Mouse (Mus musculus) liver, adult 2 months (tissue): ENCODE measurements at regions not wholly inside any gene's neighbourhood (a gene's known extent, or its start where the extent isn't known, plus 50 kb on each side); places are given as distances from the start of the nearest gene placed in this dataset.

ENCODE experiments used
- DNase-seq: peaks from one replicate; pipeline ENCODE4 v3.0.0-alpha.2; 2011; ENCODE audit warnings: low read depth, low spot score; ENCODE audit errors: extremely low read depth
- H3K27ac ChIP-seq: fragments of 200-500 bp; replicated peaks from 2 replicates; pipeline ENCODE4 v1.5.1; 2012; ENCODE audit warnings: low read depth, mild to moderate bottlenecking, control low read depth, inconsistent platforms, low read length; ENCODE audit not compliant: insufficient read depth
- H3K27me3 ChIP-seq: fragments of 200-500 bp; 2 replicates; pipeline ENCODE4 v1.6.1; 2012; ENCODE audit warnings: mild to moderate bottlenecking, moderate library complexity, low read length, inconsistent platforms; ENCODE audit not compliant: control insufficient read depth, insufficient read depth
- H3K36me3 ChIP-seq: fragments of 200-500 bp; 2 replicates; pipeline ENCODE4 v1.6.1; 2012; ENCODE audit warnings: low read length, inconsistent platforms; ENCODE audit not compliant: control insufficient read depth, insufficient read depth
- H3K4me1 ChIP-seq: fragments of 200-500 bp; 2 replicates; pipeline ENCODE4 v1.6.1; 2011; ENCODE audit warnings: low read length; ENCODE audit not compliant: control insufficient read depth, insufficient read depth
- H3K4me3 ChIP-seq: fragments of 200-500 bp; 2 replicates; pipeline ENCODE4 v1.5.1; 2011; ENCODE audit warnings: low read depth, mild to moderate bottlenecking, control low read depth, low read length, moderate library complexity; ENCODE audit not compliant: insufficient read depth
- H3K79me2 ChIP-seq: fragments of 200-500 bp; 2 replicates; pipeline ENCODE4 v1.6.1; 2012; ENCODE audit warnings: inconsistent platforms, mild to moderate bottlenecking, low read length, moderate library complexity; ENCODE audit not compliant: control insufficient read depth, insufficient read depth
- H3K9ac ChIP-seq: fragments of 200-500 bp; 2 replicates; pipeline ENCODE4 v1.6.1; 2012; ENCODE audit warnings: low read depth, mild to moderate bottlenecking, control low read depth, inconsistent platforms, low read length
- CTCF ChIP-seq: fragments of 200-500 bp; IDR thresholded peaks from 2 replicates; pipeline ENCODE4 v1.5.1; 2011; ENCODE audit warnings: low read depth, low read length, control low read depth
- POLR2A ChIP-seq: fragments of 200-500 bp; IDR thresholded peaks from 2 replicates; pipeline ENCODE4 v1.6.1; 2011; ENCODE audit warnings: low read length, control low read depth; ENCODE audit not compliant: insufficient read depth; ENCODE audit errors: extremely low read depth
- WGBS: fragments of 180-500 bp; shearing (Covaris S2); methylation state at CpG from one replicate; pipeline ENCODE4 v1.1.7; 2018; 5-methylcytosine and 5-hydroxymethylcytosine counted together

DNA sequence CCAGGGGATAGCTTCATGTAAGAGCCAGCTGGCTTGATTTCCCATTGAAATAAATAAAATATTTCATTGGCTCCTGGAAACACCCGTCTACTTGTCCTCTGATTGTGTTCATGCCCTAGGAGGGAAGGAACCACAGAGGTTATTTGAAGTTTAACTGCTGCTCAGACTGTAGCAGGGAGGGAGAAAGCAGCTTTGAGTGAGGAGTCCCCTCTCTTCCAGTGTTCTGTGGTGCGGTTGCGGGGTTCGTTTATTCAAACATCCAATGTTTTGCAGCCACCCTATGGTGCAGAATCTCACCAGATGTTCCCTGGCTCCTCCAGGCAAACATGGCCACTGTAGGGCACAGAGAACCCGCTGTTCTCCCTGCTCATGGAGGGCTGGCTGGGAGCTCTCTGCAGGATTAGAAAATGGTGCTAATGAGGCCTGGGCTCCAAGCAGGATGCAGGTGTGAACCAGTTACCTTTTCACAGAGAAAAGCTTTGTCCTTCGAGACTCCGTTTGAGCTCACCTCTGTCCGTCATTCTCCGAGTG lies 390.7 kb downstream of the Gpat3 start:
- TF ChIP-seq POLR2A (no peak), CTCF (no peak)
- Histone ChIP-seq H3K4me1 (no peaks in the 10 kb centered on the region), H3K9ac (no peak overlapping the region), H3K4me3 (no peak overlapping the region), H3K27me3 (0 out of 2 replicates have a peak, but pooled peaks cover 3% of the 10 kb centered on the region), H3K27ac (no peak overlapping the region), H3K36me3 (no peaks in the 10 kb centered on the region), H3K79me2 (no peaks in the 10 kb centered on the region)
- WGBS, result 74% methylated on average over 9 of the region's 9 CpGs
- DNase-seq, result no peak

DNA sequence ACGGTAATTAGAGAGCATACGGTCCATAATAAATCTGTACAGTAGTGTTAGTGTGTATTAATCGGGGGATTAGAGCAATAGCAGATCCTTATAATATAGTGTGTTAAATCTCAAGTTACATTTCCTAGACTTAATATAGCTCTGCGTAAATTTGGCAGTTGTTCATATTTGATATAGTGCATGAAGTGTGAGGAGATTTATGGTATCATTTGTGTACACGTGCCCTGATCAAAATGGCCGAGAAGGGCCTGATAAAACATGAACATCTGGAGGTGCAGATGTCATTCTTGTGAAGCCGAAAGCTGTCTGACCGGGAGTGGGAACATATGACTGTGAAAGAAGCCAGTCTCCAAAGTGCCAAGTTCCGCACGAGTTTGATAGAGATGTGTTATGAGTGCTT lies 376.9 kb downstream of the Gpat3 start:
- H3K4me1 ChIP-seq, result no peaks in the 10 kb centered on the region
- no peaks in the 10 kb centered on the region for H3K27me3 ChIP-seq
- no peaks in the 10 kb centered on the region for H3K79me2 ChIP-seq
- H3K27ac ChIP-seq, result no peak overlapping the region
- H3K4me3 ChIP-seq, result no peak overlapping the region
- 87% methylated on average over 10 of the region's 10 CpGs for WGBS
- TF ChIP-seq CTCF (no peak), POLR2A (no peak)
- no peak for DNase-seq
- no peaks in the 10 kb centered on the region for H3K36me3 ChIP-seq
- no peak overlapping the region for H3K9ac ChIP-seq

- Histone ChIP-seq H3K27ac (no peak overlapping the region), H3K79me2 (no peaks in the 10 kb centered on the region), H3K9ac (no peak overlapping the region), H3K36me3 (no peaks in the 10 kb centered on the region), H3K4me1 (no peaks in the 10 kb centered on the region), H3K4me3 (no peak overlapping the region), H3K27me3 (no peaks in the 10 kb centered on the region)
- 89% methylated on average over 3 of the region's 3 CpGs for WGBS
- DNase-seq, result no peak
- TF ChIP-seq CTCF (no peak), POLR2A (no peak)
These were observed 372.6 kb downstream of the Gpat3 start for GRCm38 (mm10) chr5:101218082-101218481.

DNA sequence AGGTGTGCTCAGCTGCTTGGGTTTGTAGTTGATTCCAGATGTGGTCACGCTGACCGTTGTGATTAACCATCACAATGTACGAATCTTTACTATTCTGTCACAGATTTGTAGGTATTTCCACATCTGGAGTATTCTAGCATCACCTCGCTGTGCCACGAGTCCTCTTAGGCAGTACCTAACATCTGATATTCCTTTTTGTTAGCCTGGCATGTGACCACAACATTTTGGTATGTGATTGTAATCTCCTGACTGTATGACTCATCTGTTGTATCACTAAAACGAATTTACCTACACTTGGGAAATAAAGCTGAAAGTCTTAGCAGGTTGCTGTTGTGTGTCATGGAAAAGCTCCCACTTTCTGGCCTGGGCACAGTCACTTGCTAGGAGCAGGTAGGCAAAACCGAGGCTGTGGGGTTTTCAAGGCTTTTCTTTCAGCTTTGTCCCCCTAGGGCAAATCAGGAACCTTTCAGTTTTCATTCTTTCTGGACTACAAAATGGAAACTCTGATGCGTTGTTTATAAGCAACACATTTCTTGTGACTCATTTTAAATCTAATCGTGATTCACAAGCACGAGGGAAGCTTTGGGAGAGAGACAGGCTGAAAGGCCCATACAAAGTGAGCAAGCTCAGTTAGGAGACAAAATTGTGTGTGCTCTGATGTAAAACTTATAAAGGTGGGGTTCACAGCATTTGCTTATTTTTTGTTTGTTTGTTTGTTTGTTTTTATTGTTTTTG lies 371.5 kb downstream of the Gpat3 start:
- H3K27ac ChIP-seq, result no peak overlapping the region
- TF ChIP-seq CTCF (no peak), POLR2A (no peak)
- no peak overlapping the region for H3K4me3 ChIP-seq
- DNase-seq, result no peak
- no peaks in the 10 kb centered on the region for H3K36me3 ChIP-seq
- H3K9ac ChIP-seq, result no peak overlapping the region
- 78% methylated on average over 10 of the region's 10 CpGs for WGBS
- H3K4me1 ChIP-seq, result no peaks in the 10 kb centered on the region
- no peaks in the 10 kb centered on the region for H3K27me3 ChIP-seq
- no peaks in the 10 kb centered on the region for H3K79me2 ChIP-seq

- Histone ChIP-seq H3K27ac (no peak overlapping the region), H3K9ac (no peak overlapping the region), H3K79me2 (no peaks in the 10 kb centered on the region), H3K36me3 (no peaks in the 10 kb centered on the region), H3K4me3 (no peak overlapping the region), H3K4me1 (peaks cover 4% of the 10 kb centered on the region; the same call in 1 of the 2 replicates), H3K27me3 (no peaks in the 10 kb centered on the region)
- 95% methylated on average over 4 of the region's 4 CpGs for WGBS
- DNase-seq, result no peak
- TF ChIP-seq POLR2A, result no peak
These were observed 366.5 kb downstream of the Gpat3 start for GRCm38 (mm10) chr5:101211974-101212373.

DNA sequence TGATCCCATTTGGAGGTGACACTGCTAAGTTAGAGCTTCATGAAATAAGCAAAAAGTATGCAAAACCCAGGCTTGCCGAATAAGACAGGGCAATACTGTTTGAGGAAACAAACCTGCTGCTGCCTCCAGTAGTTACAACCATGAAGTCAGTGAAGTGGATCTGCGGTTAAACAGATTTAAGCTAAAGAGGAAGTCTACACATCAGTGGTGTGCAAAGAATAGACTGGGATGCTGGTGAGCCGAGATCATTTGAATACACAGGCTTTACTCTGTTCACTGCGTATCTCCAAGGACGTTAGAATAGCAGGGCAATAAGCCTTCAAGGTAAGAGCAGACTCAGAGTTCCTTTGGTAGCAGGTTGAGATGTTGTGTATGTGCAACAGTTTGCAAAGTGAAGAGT lies 362.6 kb downstream of the Gpat3 start:
- peaks cover 4% of the 10 kb centered on the region; the same call in 1 of the 2 replicates for H3K4me1 ChIP-seq
- 87% methylated on average over 5 of the region's 5 CpGs for WGBS
- TF ChIP-seq POLR2A (no peak), CTCF (no peak)
- H3K4me3 ChIP-seq, result no peak overlapping the region
- no peak for DNase-seq
- no peaks in the 10 kb centered on the region for H3K79me2 ChIP-seq
- H3K36me3 ChIP-seq, result no peaks in the 10 kb centered on the region
- H3K27me3 ChIP-seq, result no peaks in the 10 kb centered on the region
- H3K27ac ChIP-seq, result no peak overlapping the region
- no peak overlapping the region for H3K9ac ChIP-seq
